Comparison of ENCODE assay signal across 12 mouse cellular contexts in the genomic region with DNA sequence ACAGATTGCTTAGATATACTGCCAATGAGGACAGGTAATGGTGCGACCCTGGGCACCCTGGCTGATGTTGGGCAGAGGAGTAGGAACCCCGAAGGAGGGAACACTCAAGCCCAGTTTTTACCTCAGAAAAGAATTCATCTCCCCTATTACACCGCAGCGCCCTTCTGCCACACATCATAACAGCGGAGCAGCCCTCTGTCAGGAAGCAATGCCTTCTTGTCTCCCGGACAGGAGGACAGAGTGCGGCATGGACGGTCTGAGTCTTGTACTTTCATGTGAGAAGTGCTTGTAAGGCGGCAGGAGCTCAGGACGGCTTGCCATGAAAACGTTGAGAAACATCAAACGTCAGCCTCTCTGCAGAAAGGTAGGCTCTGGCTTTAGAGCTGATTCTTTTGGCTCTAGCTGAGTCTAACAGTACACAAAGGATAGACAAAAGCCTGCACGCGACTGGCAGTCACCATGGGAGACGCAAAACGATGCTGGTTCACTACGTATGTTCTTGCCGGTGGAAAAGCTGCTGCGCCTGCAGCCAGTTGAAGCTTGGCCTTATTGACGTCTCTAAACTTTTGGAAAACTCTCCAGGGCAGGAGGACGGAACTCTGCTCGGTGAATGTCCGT. TPM values are rescaled to one million over a fixed set of nuclear protein-coding genes. Genes with fewer than 3 reads are reported as not detected.
A peak's percentile ranks its signal among the peaks of the same experiment; 100 is the strongest.
DNase-seq lines count a peak whose midpoint lies in the region; ATAC-seq and TF ChIP-seq lines count a peak whose summit lies in the region.
"Had no signal": no experiment of that assay in that cellular context is flagged by ENCODE, and none has a peak within 500 bp of the region (broad histone marks: within the 10 kb centered on the region; RNA-seq: fewer than 3 reads in every experiment).

No protein-coding gene starts in this region.

- intact Hi-C loops in heart, postnatal 14 days (cut with DNase I), result no loop called here

- H3K9ac ChIP-seq in hindbrain, embryonic 11.5 days (ENCODE audit: low read depth, low read length), result peak overlapping the region; percentile 0; the same call in 1 of the 2 replicates
- H3K9ac ChIP-seq in midbrain, embryonic 14.5 days (replicated peaks; ENCODE audit: low read length), result peak overlapping the region; percentile 57

- no peaks in the 10 kb centered on the region for H3K36me3 ChIP-seq in hindbrain, embryonic 11.5 days (ENCODE audit: control insufficient read depth, insufficient read depth, low read length)
- H3K36me3 ChIP-seq in midbrain, embryonic 14.5 days (ENCODE audit: control insufficient read depth, insufficient read depth, low read length), result no peaks in the 10 kb centered on the region
- H3K36me3 ChIP-seq in thymus, adult 2 months (ENCODE audit: control insufficient read depth, insufficient read depth, low read length), result no peaks in the 10 kb centered on the region

- DNase-seq in layer of hippocampus, adult 18-20 months (ENCODE audit: low spot score in 2 of 2), result peak; percentile 9 to 20
- DNase-seq in layer of hippocampus, adult 9-11 months, result no peak
- peak; percentile 8 for DNase-seq in brain, adult 2 months (ENCODE audit: low read depth, low spot score)
- DNase-seq in hindbrain, embryonic 11.5 days (ENCODE audit: low spot score), result peak; percentile 49
- DNase-seq in midbrain, embryonic 14.5 days, result peak; percentile 77
- DNase-seq in adrenal gland, adult 8-10 months, result no peak
- no peak for DNase-seq in thymus, adult 2 months
- DNase-seq in heart, postnatal 14 days, result no peak
- DNase-seq: adrenal gland, postnatal 36 days; B cell, adult 2 months; heart, adult 2 months had no signal

- no peak overlapping the region for H3K27ac ChIP-seq in hindbrain, embryonic 11.5 days (ENCODE audit: low read depth, low read length)
- peak overlapping the region; percentile 71 for H3K27ac ChIP-seq in midbrain, embryonic 14.5 days (replicated peaks; ENCODE audit: low read depth, low read length)
- no peak overlapping the region for H3K27ac ChIP-seq in thymus, adult 2 months (ENCODE audit: control insufficient read depth, insufficient read depth, low read length)
- H3K27ac ChIP-seq: heart, adult 2 months had no signal

- ATAC-seq in hindbrain, embryonic 11.5 days (ENCODE audit: low FRiP score), result 0 out of 2 replicates have a peak, but pooled peaks have one; percentile 49
- ATAC-seq in midbrain, embryonic 14.5 days (ENCODE audit: low FRiP score, low TSS enrichment), result no peak; the same call in 1 of the 2 replicates

- H3K27me3 ChIP-seq in hindbrain, embryonic 11.5 days (ENCODE audit: control insufficient read depth, insufficient read depth, low read length), result no peaks in the 10 kb centered on the region
- H3K27me3 ChIP-seq in midbrain, embryonic 14.5 days (ENCODE audit: control insufficient read depth, insufficient read depth, low read length), result no peaks in the 10 kb centered on the region
- H3K27me3 ChIP-seq in thymus, adult 2 months (ENCODE audit: control insufficient read depth, insufficient read depth, low read length), result no peaks in the 10 kb centered on the region

- peak overlapping the region; percentile 24 for H3K4me2 ChIP-seq in hindbrain, embryonic 11.5 days (replicated peaks; ENCODE audit: low read depth, low read length)
- H3K4me2 ChIP-seq in midbrain, embryonic 14.5 days (ENCODE audit: low read length), result peak overlapping the region; percentile 54
- H3K4me2 ChIP-seq: liver, embryonic 11.5 days had no signal

- TF ChIP-seq POLR2A in thymus, adult 2 months (IDR thresholded peaks at IDR 0.05; ENCODE audit: control insufficient read depth, extremely low read depth, insufficient read depth, low read length, poor library complexity), result no peak

- TF ChIP-seq CTCF in thymus, adult 2 months (IDR thresholded peaks at IDR 0.05; ENCODE audit: borderline replicate concordance, control insufficient read depth, extremely low read depth, insufficient read depth, low read length, poor library complexity), result no peak

- no peak overlapping the region for H3K4me3 ChIP-seq in hindbrain, embryonic 11.5 days (ENCODE audit: low read depth, low read length)
- H3K4me3 ChIP-seq in midbrain, embryonic 14.5 days (replicated peaks; ENCODE audit: low read depth, low read length), result peak overlapping the region; percentile 24
- no peak overlapping the region for H3K4me3 ChIP-seq in thymus, adult 2 months (ENCODE audit: control insufficient read depth, insufficient read depth, low read length)
- H3K4me3 ChIP-seq: heart, adult 2 months had no signal

- H3K9me3 ChIP-seq in hindbrain, embryonic 11.5 days (ENCODE audit: control insufficient read depth, low read length), result no peaks in the 10 kb centered on the region
- H3K9me3 ChIP-seq in midbrain, embryonic 14.5 days (ENCODE audit: control insufficient read depth, low read length), result no peaks in the 10 kb centered on the region

- 62% methylated on average over 23 of the region's 23 CpGs for WGBS in hindbrain, embryonic 11.5 days
- 13% methylated on average over 23 of the region's 23 CpGs for WGBS in midbrain, embryonic 14.5 days
- WGBS in thymus, adult 2 months, result 94% methylated on average over 23 of the region's 23 CpGs

- no peaks in the 10 kb centered on the region for H3K4me1 ChIP-seq in hindbrain, embryonic 11.5 days (replicated peaks; ENCODE audit: control insufficient read depth, insufficient read depth, low read length)
- peaks cover 20% of the 10 kb centered on the region for H3K4me1 ChIP-seq in midbrain, embryonic 14.5 days (ENCODE audit: control insufficient read depth, insufficient read depth, low read length)
- no peaks in the 10 kb centered on the region; the same call in 1 of the 2 replicates for H3K4me1 ChIP-seq in thymus, adult 2 months (replicated peaks; ENCODE audit: control insufficient read depth, insufficient read depth, low read length)

RNA-seq across cellular contexts. Expression of gene Naa30, which starts 44.8 kb away (rescaled TPM):
- 10 to 100 TPM; 35.8 to 36.1 TPM for total RNA-seq in layer of hippocampus, adult 18-20 months (2021)
- 16.9 and 18.9 TPM in 2 replicates for polyA plus RNA-seq in hindbrain, embryonic 11.5 days (2014; fragmentation: Nextera tagmentation; extraction: Ambion mirVana)
- polyA plus RNA-seq in midbrain, embryonic 14.5 days (2014; fragmentation: Nextera tagmentation; extraction: Ambion mirVana), result 20.8 and 22.4 TPM in 2 replicates
- 10 to 100 TPM; 26.0 to 26.6 (median 26.5) TPM for total RNA-seq in adrenal gland, adult 8-10 months (2022)
- polyA plus RNA-seq in thymus, adult 2 months (2012; rRNA removed), result 9.3 and 11.1 TPM in 2 replicates
- total RNA-seq in heart, postnatal 14 days (2021), result 10 to 100 TPM; 20.4 to 24.7 TPM

Comparison
In these comparisons a context has a peak if more than half of its experiments do, and no peak if none do; other contexts are left out.
1. DNase-seq: peak in layer of hippocampus, adult 18-20 months (2 of 2), brain, adult 2 months (single experiment), hindbrain, embryonic 11.5 days (single experiment) and midbrain, embryonic 14.5 days (single experiment); none in layer of hippocampus, adult 9-11 months (single experiment), adrenal gland, adult 8-10 months (single experiment), thymus, adult 2 months (single experiment) and heart, postnatal 14 days (0 of 2).